Mouse (Mus musculus): ENCODE results near the gene Ppp6c.
"Not testable (repeated sequence)": the region's sequence is repeated elsewhere in the genome, so short reads cannot be mapped to it uniquely, and the experiment has no call there.

Ppp6c gene

DNA sequence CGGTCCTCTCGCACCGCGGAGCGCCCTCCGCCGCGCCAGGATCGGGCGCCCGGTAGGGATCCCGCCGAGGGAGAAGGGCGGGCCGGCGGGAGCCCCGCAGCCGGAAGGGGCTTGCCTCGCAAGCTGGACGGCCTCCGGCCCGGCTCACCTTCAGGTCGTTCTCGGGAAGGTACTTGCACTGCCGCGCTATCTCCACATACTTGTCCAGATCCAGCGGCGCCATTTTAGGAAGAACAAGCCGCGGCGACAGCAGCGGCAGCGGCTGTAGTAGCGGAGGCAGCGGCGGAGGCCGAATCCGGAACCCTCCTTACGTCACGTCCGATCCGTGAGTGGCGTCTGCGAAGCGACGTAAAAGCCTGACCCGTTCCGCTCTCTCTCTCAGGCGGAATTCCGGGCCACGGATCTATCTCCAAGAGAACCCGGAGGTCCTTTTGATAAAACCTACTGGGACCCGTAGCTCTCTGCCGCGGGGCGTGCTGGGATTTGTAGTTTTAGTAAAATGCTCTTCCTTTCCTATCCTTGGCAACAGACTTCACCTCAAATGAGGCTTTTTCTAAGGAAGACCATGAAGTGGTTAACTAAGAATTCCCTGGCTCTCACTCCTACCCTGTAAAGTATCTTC, at the start of gene Ppp6c:
Ppp6c (minus strand) TSS at position 433 of the 622 bp plus-strand sequence.
- DNase-seq (ENCODE audit: low spot score in 2 of 2), result peak; percentile 75 to 86

DNA sequence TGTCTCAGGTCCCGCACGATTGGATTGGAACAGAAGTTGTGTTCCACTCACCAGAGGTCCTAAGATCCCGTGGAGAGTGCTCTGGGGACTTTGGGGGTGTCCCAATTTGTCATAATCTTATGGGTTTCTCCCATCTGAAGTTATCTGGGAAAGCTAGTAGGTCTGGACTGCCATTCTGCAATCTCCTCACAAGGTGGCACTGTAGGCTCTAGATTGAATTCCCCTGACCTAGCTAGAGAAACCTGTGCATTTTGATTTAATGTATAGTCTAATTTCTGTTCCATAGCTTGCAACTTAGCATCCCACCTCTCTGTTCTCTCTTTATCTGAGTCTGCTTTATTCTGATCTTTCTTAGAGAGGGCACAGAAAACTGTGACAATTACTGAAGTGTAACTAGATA, 42.1 kb upstream of the Ppp6c start:
- peak in 1 of 2 experiments; percentile 11 for DNase-seq (ENCODE audit: low spot score in 2 of 2)

DNA sequence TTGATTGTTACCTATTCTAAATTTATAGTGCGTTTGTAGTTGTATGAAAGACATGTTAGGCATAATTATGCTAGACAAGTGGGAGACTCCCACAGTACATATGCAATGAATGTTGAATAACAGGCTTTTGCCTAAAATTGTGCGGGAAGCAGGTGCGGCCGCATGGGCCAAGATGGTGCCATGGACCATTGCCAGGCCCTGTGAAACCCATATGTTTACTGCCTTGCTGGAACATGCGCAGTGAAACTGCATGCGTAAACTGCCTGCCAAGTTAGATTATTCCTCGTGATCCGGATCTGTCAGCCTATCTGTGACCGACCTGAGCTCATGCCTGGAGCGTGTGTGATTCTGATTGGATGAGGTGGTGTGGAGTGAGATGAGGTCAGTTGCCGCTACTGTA, 26.0 kb upstream of the Ppp6c start:
- DNase-seq (ENCODE audit: low spot score in 2 of 2), result peak in 1 of 2 experiments; percentile 54

DNA sequence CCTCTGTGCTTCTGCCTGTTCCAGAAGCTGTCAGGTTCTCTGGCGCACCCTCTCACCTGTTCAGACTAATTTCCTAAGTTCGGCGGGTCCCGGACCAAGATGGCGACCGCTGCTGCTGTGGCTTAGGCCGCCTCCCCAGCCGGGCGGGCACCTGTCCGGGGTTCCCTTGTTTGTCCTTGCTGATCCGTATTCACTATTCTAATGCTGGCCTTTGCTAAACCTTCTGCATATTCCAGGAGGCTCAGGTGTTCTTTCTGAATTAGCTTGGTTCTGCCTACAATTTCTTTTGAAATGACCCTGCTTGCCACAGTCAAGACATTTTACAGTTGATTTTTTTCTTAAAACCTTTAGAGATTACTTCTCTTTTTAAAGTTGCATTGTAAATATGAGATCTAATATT, 20.6 kb upstream of the Ppp6c start:
- DNase-seq (ENCODE audit: low spot score in 2 of 2), result not testable (repeated sequence)

DNA sequence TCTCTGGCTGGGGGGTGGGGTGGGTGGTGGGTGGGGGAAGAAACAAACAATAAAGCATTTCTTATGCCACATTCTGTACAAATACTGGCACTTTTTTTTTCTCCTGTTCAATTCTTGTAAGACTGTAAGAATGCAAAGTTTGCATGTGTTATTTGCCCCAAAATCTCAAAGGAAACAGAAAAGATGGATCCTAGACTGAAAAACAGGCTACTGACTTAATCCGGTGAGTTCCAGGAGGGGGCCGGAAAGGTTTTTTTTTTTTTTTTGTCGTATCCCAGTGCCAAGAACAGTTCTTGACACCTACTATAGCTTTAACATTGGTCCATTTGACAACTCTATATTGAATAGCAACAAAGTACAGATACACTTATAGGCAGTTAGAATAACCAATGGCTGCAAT, 480 bp upstream of the Ppp6c start:
- DNase-seq (ENCODE audit: low spot score in 2 of 2), result no peak

DNA sequence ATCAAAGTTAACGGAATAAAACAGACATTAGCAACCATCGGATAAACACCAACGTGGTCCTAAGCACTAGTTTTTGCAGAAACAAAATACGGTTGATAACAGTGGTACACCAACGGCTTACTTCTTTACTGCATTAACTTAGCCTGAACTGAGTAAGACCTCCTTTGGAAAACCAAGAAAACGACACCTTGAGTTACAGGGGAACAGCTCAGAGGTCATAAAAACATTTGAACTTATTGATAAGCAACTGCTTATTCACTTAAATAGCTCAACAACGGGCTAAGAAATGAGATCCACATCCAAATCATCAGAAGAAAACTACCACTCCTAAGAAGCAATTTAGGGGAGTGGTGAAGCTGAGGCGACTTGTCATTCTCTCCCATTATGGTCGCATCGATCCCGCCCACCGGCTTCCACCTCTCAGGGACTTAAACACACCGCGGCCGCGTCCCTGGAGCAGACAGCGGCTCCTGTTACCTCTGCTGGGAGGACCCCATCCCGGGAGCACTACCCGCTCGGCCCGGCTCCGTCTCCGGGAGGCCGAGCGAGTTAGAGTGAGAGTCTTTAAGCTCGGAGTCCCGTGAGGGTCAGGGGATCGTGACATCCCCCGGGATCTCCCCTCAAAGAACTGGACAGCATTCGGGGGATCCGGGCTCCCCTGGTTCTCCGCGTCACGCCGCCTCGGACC, 776 bp downstream of the Ppp6c start:
- DNase-seq (ENCODE audit: low spot score in 2 of 2), result peak in 1 of 2 experiments; percentile 22

DNA sequence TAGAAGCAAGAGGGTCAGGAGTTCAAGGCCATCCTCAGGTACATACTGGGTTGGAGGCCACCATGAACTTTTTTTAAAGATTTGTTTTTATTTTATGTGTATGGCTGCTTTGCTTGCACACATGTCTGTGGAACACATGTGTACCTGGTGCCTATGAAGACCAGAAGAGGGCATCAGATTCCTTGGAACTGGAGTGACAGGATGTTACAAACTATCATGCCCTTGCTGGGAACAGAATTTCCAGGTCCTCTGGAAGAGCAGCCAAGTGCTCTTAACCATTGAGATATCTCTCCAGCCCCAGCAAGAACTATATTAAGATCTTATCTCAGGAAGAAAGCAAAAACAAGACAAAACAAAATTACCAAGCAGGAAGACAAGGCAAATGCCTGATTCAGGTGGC, 1.6 kb downstream of the Ppp6c start:
- no peak for DNase-seq (ENCODE audit: low spot score in 2 of 2)

DNA sequence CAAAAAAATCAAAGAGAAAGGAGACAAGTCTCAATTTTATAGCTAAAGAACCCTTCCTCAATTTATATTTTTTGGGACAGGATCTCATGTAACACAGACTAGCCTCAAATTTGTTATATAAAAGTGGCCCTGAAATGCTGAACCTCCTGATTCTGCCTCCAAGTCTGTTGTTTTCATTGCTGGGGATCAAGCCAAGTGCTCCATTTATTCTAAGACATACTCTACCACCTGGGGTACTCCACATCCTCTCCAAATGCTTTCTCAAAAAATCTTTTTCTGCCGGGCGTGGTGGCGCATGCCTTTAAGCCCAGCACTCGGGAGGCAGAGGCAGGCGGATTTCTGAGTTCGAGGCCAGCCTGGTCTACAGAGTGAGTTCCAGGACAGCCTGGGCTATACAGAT, 6.2 kb downstream of the Ppp6c start:
- DNase-seq (ENCODE audit: low spot score in 2 of 2), result no peak

DNA sequence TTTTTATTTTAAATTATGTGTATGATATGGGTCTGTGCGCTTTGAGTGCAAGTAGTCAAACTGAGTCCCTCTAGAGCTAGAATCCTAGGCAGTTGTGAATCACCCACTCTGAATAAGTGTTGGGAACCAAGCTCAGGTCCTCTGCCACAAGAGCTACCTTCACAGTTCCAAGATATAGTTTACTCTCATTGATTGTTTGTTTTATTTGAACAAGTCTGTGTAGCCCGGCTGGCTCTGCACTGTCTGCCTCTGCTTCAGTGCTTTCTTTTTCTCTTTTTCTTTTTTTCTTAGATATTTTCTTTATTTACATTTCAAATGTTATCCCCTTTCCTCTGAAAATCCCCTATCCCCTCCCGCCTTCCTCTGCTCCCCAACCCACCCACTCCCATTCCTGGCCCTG, 7.2 kb downstream of the Ppp6c start:
- no peak for DNase-seq (ENCODE audit: low spot score in 2 of 2)

DNA sequence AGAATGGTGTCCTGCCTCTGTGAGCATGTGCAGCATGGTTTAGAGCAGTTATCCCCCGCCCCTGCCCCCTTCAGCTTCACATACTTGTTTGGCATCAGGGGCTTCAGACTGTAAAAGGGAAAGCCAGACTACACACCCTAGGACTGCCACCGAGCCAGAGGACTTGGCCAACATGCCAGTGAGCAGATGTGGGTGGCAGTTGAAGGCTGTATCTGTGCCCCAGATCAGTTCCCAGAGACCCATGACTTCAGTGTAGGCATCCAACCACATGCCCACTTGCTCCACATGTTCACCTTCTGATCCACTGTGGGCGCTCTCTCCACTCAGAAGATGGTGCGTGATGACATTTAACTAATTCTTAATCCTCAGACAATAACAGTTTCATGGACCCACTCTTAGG, 9.1 kb downstream of the Ppp6c start:
- DNase-seq (ENCODE audit: low spot score in 2 of 2), result no peak

DNA sequence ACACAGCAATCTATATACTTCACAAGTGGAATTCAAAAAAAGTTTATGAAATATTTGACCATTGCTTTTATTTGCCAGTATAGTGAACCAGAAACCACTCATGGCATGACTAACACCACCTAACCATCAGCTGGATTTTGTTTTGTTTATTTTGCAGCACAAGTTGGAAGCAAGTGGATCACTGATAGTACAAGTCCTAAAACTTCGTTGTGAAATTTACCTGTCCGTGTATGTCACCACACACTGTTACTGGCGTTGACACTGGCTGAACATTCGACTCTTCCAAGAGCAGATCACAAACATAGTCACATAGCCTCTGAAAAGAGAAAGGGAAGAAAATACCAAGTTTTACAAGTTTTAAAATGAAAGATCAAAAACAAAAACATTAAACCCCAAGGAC, 15.5 kb downstream of the Ppp6c start:
- no peak for DNase-seq (ENCODE audit: low spot score in 2 of 2)

DNA sequence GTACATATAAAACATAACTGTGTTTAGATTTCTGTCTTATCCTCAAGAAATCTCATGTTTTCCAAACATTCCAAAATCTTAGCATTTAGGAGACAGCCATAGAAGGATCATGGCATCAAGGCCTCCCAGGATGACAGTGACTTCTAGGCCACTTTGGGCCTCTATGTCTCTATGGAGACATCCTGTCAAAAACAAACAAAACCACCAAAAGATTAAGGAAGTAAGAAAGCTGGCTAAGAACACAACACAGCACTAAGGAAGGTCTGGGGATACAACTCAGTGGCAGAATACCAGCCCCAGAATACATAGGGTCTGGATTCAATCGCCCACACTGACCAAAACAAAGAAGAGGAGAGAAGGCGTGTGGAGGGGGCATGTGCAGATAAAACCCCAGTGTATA, 22.9 kb downstream of the Ppp6c start:
- no peak for DNase-seq (ENCODE audit: low spot score in 2 of 2)

DNA sequence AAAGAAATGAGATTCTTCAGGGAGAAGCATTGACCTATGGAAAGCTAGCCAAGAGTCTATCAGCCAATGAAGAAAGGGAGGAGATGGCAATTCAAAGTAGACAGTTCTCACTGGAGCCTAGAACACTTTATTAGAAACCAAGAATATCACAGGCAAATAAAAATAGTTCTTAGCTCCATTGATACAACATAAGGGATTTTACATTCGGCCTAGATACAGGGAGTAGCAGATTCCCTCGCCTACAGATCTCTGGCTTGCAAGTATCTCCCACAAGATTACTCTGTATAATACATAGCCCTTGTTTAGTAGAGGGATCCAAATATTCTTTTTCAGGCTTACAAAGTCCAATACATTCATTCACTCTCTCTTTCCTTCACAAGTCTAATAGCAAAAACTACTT, 31.4 kb downstream of the Ppp6c start:
- no peak for DNase-seq (ENCODE audit: low spot score in 2 of 2)

DNA sequence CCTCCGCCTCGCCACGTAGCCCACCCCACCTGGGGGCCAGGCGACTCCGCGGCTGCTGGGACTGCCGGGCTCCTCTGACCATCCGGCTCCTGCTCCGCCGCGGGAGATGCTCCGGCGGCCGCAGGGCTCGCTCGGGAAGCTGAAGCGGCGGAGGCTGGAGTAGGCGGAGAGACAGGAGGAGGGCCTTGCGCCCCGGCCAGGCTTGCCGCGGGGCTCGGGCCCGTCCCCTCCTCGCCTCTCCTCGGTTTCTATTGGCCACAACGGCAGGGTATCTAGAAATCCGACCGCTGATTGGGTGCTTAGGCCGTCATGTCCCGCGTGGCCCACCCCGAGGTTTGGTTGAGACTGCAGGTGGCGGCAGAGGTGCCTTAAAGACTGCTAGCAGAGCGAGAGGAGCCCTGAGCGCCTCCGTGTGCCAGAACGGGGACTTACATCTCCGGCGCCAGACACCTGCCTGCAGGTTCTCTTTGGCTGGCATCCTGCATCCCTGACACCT, 35.6 kb downstream of the Ppp6c start, which contains the start of gene Scai:
Scai (minus strand) TSS at position 174 of the 496 bp plus-strand sequence.
- peak; percentile 93 to 97 for DNase-seq (ENCODE audit: low spot score in 2 of 2)

DNA sequence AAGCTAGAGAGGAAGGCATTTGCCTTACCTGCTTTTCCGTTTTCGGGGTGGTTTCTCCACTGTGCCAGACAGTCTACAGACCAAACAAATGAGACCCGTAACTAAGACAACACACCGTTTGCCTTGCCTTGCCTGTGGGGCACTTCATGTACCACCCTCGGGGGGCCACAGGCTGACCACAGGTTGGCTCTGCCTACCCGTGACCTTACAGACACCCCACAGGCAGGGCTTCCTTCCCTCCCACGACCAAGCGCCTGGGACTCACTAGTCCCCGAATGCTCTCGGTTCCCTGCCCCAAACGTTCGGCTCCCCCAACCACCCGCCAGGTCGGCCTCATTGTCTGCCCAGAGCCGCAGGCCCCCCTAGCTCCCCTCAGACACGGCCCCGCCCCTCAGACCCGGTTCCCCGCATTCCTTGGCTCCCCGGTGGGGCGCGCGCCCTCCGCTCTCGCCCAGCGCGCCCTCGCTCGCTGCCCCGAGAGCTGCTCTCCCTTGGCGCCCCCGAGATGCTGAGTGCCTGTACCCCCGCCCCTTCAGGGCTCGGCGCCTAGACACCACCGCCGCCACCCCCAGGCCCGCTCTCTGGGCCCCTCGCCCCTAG, 36.2 kb downstream of the Ppp6c start:
- no peak for DNase-seq (ENCODE audit: low spot score in 2 of 2)

DNA sequence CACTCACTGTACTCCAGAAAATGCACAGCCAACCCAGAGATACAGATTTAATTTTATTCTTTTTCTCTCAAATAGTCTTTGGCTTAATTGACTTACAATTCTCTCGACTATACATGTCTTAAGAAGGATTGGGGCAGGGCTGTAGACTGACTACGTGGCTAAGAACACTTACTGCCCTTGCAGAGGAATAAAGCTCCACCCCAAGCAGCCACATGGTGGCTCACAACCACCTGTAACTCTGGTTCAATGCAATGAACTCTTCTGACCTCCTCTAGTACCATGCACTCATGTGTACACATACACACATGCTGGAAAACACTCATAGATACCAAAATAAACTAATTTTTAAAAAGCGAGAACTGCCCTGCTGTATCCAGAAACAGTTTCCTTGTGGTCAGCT, 40.3 kb downstream of the Ppp6c start:
- DNase-seq (ENCODE audit: low spot score in 2 of 2), result no peak

DNA sequence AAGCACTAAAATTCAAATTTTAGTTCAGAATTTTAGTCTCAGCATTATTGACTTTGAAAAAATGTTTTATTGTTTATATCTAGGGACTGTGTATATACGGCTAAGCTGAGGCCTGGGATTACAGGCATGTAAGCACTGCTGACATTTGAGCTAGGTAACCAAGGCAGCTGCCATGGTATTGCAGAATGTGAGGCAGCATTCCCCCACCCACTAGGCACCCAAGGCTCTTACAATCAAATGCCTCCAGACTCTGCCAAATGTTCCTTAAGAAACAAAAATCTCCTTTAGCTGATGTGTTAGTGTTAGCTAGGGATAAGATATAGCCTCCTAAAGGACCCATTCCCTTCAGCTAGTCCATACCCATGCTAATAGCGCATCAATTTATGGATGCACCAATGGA, 42.7 kb downstream of the Ppp6c start:
- no peak for DNase-seq (ENCODE audit: low spot score in 2 of 2)

DNA sequence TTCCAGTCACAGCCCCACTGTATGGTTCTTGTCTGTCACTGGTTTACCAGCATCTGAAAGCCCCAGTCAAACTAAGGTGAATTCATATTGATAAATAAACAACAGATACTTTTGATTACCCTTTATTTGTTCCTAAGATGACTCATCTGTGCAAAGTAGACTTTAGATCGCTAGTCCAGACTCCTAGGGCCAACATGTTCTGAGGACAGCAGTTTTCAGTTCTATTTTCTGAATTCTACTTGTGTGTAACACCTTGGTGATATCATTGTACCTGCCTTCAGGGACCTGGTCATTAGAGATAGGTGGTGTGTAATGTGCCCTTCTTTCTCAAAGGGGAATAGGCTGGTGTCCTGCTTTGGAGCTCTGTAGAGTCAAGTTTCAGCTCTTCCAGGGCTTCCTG, 65.3 kb downstream of the Ppp6c start:
- DNase-seq (ENCODE audit: low spot score in 2 of 2), result no peak

DNA sequence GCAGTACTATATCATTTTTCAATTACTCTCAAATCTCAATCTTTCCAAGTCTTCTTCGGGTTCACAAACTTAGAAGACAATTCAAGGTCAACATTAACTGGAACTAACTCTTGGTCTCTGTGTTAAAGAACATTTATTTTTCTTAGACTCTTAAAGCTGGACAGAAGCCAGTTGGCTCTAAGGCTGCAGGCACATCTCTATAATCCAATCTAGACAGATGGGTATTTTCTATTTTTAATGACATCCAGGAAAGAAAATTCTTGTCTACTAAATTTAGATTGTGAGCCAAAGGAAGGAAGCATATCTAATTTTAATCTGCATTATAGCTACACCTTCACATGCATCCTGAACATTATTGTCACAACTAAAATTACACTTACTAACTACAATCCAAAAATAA, 68.3 kb downstream of the Ppp6c start:
- DNase-seq (ENCODE audit: low spot score in 2 of 2), result no peak

DNA sequence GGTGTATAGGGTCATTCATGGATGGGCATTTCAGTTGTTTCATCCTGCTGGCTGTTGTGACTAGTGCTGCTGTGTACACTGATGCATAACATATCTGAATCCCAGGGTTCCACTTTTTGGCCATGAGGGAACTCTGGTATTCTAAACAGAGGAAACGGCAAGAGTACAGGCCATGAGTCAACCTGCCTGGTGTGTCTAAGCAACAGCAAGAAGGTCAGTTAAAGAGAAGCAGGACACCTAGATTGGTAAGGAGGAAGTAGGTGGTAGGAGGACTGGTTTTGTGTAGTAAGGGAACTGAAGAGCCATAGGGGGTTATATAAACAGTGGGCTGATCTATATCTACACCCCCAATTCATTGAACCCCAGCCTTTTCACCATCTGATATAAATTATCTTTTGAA, 69.4 kb downstream of the Ppp6c start:
- no peak for DNase-seq (ENCODE audit: low spot score in 2 of 2)

DNA sequence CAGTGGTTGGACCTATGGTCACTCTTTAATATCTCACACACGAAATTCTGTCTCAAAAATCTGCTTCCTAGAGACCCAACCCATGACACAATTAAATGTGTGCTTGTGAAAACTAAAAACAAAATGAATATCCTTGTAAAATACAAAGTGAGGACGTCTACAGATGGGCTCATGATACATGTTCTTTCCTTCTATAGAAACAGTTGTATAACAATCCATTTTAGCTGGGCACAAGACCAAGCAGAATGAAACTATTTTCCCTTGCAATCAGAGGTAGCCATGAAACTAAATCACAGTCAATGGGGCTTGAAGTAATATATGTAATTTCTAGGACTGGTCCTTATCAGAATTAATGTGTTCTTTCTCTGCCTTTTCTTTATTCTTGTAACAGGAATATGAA, 75.3 kb downstream of the Ppp6c start:
- no peak for DNase-seq (ENCODE audit: low spot score in 2 of 2)

DNA sequence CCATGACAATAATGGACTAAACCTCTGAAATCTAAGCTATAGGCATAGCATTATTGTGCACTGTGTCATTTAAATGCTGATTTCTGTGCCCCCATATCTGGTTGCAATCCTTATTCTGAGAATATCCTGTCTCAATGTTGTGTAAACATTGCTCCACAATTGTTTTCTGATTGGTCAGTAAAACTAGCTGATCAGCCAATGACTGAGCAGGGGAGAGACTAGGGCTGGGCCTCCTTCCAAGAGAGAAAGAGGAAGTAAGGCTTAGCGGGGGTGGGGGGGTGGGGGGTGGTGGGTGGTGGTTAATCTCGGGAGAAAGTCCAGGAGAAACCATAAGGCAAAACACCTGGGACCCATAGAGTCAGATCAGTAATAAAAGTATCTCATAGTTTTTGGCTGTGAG, 78.2 kb downstream of the Ppp6c start:
- no peak for DNase-seq (ENCODE audit: low spot score in 2 of 2)

DNA sequence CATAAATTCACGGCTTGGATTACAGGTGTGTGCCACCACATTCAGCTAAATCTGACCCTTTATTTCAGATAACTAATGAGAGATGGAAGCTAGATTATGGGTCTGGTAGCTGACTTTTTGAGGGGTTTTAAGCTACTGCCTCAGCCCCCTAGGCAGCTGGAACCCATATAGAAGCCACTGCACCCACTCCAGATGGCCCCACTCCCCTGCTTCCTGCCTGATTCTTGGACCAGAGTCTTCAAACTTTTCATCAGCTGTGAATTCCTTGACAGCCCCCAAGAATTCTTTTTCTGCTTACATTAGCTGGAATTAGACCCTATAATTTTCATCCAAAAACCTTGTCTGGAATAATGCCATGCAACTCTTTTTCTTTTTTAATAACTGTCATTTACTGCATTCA, 79.8 kb downstream of the Ppp6c start:
- DNase-seq (ENCODE audit: low spot score in 2 of 2), result no peak

Data from cerebellum, postnatal 4 days (tissue).